15 mouse cellular contexts compared by ENCODE assay signal in genomic region chr13:37503898-37504297, GRCm38 (mm10).
"Had no signal": no experiment of that assay in that cellular context is flagged by ENCODE, and none has a peak within 500 bp of the region (broad histone marks: within the 10 kb centered on the region; RNA-seq: fewer than 3 reads in every experiment).

No protein-coding gene starts in this region.

- H3K9ac ChIP-seq: limb, embryonic 12.5 days; liver, embryonic 14.5 days; lung, embryonic 14.5 days; midbrain, embryonic 13.5 days; neural tube, embryonic 15.5 days had no signal

- H3K4me2 ChIP-seq: limb, embryonic 12.5 days; lung, embryonic 14.5 days; midbrain, embryonic 13.5 days; neural tube, embryonic 15.5 days had no signal

- DNase-seq: kidney, adult 8-10 months; kidney, postnatal 25 days; layer of hippocampus, adult 9-11 months; liver; lung, postnatal 14 days; right cerebral cortex, postnatal 4 days; spleen, adult 18-20 months; thymus, postnatal 4 days had no signal

- H3K27me3 ChIP-seq: limb, embryonic 12.5 days; neural tube, embryonic 15.5 days had no signal

- H3K27ac ChIP-seq: limb, embryonic 12.5 days; liver, embryonic 14.5 days; macrophage; midbrain, embryonic 13.5 days; neural tube, embryonic 15.5 days had no signal

- ATAC-seq: midbrain, embryonic 13.5 days had no signal

- H3K9me3 ChIP-seq: limb, embryonic 12.5 days; midbrain, embryonic 13.5 days; neural tube, embryonic 15.5 days had no signal

- H3K4me3 ChIP-seq: limb, embryonic 12.5 days; midbrain, embryonic 13.5 days; myocyte; neural tube, embryonic 15.5 days had no signal

- H3K36me3 ChIP-seq: limb, embryonic 12.5 days; midbrain, embryonic 13.5 days; neural tube, embryonic 15.5 days had no signal
